Mouse (Mus musculus) myocyte (in vitro differentiated cells): ENCODE measurements at regions not wholly inside any gene's neighbourhood (a gene's known extent, or its start where the extent isn't known, plus 50 kb on each side); places are given as distances from the start of the nearest gene placed in this dataset.
A peak's percentile ranks its signal among the peaks of the same experiment; 100 is the strongest.

Source experiments
- CEBPB ChIP-seq: IDR thresholded peaks from 2 replicates; pipeline ENCODE4 v1.6.1; 2011; ENCODE audit warnings: mild to moderate bottlenecking, moderate library complexity; ENCODE audit not compliant: poor library complexity, insufficient read depth, severe bottlenecking
- E2F4 ChIP-seq: IDR thresholded peaks from one replicate; pipeline ENCODE4 v1.6.1; 2011; ENCODE audit warnings: mild to moderate bottlenecking, control low read depth, moderate library complexity; ENCODE audit not compliant: insufficient read depth
- MAX ChIP-seq: IDR thresholded peaks from one replicate; pipeline ENCODE4 v1.6.1; 2011; ENCODE audit warnings: low read depth, mild to moderate bottlenecking, control low read depth
- MYOD1 ChIP-seq, 3 experiments: IDR thresholded peaks; one replicate each; pipeline ENCODE4 v1.6.1; 2011; ENCODE audit warnings: control low read depth in 2 of 3, low read depth in 2 of 3, mild to moderate bottlenecking in 2 of 3, moderate library complexity in 1 of 3; ENCODE audit not compliant: insufficient read length in 2 of 3, control insufficient read depth in 1 of 3
- MYOG ChIP-seq, 3 experiments: IDR thresholded peaks; one replicate each; pipeline ENCODE4 v1.6.1; 2011; ENCODE audit warnings: control low read depth in 2 of 3, low read depth in 2 of 3, mild to moderate bottlenecking in 2 of 3; ENCODE audit not compliant: insufficient read length in 2 of 3, control insufficient read depth in 1 of 3, insufficient read depth in 1 of 3
- POLR2A ChIP-seq: IDR thresholded peaks from one replicate; pipeline ENCODE4 v1.6.1; 2011; ENCODE audit warnings: low read depth, mild to moderate bottlenecking, control low read depth, moderate library complexity; ENCODE audit not compliant: insufficient read length
- POLR2AphosphoS2 ChIP-seq: IDR thresholded peaks from one replicate; pipeline ENCODE4 v1.6.1; 2011; ENCODE audit warnings: low read depth, control low read depth; ENCODE audit not compliant: insufficient read length
- REST ChIP-seq: IDR thresholded peaks from one replicate; pipeline ENCODE4 v1.6.1; 2011; ENCODE audit warnings: mild to moderate bottlenecking, control low read depth, moderate library complexity; ENCODE audit not compliant: insufficient read depth, insufficient read length
- SRF ChIP-seq: IDR thresholded peaks from one replicate; pipeline ENCODE4 v1.6.1; 2011; ENCODE audit warnings: low read depth; ENCODE audit not compliant: control insufficient read depth, insufficient read length
- TCF12 ChIP-seq: IDR thresholded peaks from one replicate; pipeline ENCODE4 v1.6.1; 2011; ENCODE audit warnings: mild to moderate bottlenecking, control low read depth; ENCODE audit not compliant: poor library complexity, insufficient read depth, severe bottlenecking
- TCF3 ChIP-seq: IDR thresholded peaks from one replicate; pipeline ENCODE4 v1.6.1; 2011; ENCODE audit warnings: low read depth, control low read depth; ENCODE audit not compliant: insufficient read length
- USF1 ChIP-seq: IDR thresholded peaks from one replicate; pipeline ENCODE4 v1.6.1; 2011; ENCODE audit warnings: low read depth, mild to moderate bottlenecking, control low read depth, moderate library complexity

DNA sequence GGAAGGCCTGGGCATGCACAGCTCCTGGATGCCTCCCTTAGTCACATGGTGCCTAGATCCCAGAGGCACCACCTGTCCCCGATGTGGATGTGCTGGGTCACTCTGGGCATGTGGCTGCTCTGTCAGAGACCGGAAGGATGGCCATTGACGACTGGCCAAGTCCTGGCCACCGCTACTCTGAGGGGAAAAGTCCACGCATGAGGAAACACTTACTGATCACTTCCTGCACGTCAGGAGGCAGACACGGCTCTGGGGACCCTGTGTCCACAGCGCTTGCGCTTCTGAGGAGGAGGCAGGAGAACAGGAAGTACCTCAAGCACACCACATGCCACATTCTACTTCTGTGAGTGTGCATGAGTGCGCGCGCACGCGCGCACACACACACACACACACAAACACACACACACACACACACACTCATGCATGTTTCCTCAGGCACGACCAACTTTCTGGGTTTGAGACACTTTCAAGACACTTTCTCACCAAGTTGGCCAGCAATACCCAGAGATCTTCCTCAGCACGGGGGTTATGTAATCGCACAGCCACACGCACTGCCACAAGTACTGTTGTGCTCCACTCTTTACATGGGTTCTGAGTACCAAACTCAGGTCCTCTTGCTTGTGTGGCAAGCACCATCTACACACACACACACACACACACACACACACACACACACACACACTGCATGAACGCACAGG, 85.7 kb upstream of the Tmem189 start:
- TF ChIP-seq CEBPB (no peak), POLR2AphosphoS2 (no peak), POLR2A (no peak), USF1 (peak; percentile 83), E2F4 (no peak), MYOG (IDR thresholded peaks at IDR 0.05; ENCODE audit: control insufficient read depth in 1 of 3, insufficient read depth in 1 of 3, insufficient read length in 2 of 3, low read depth in 2 of 3) (peak in 1 of 3 experiments; percentile 73), TCF3 (no peak), SRF (no peak), TCF12 (no peak), MYOD1 (IDR thresholded peaks at IDR 0.05; ENCODE audit: control insufficient read depth in 1 of 3, insufficient read length in 2 of 3, low read depth in 2 of 3) (peak in 1 of 3 experiments; percentile 86), MAX (no peak), REST (no peak)
